Mouse (Mus musculus) forebrain, embryonic 14.5 days (tissue): ENCODE measurements around the gene Sgk1. TPM values are rescaled to one million over a fixed set of nuclear protein-coding genes. Genes with fewer than 3 reads are reported as not detected.

Source experiments
- ATAC-seq: fragments of 200-750 bp; cut with Nextera tagmentation; 2 replicates; pipeline ENCODE4 v1.8.0; 2017; ENCODE audit warnings: mild to moderate bottlenecking, moderate library complexity
- DNase-seq: peaks from one replicate; pipeline ENCODE4 v3.0.0-alpha.2; 2015; ENCODE audit warnings: low spot score
- H3K27ac ChIP-seq: fragments of 300-500 bp; sonication (generic); 2 replicates; pipeline ENCODE4 v1.5.1; 2014; ENCODE audit warnings: low read depth, mild to moderate bottlenecking, control low read depth, low read length, moderate library complexity
- H3K27me3 ChIP-seq: fragments of 300-500 bp; sonication (generic); replicated peaks from 2 replicates; pipeline ENCODE4 v1.6.1; 2014; ENCODE audit warnings: low read length, control low read depth, mixed read lengths; ENCODE audit not compliant: control insufficient read depth, insufficient read depth
- H3K36me3 ChIP-seq: fragments of 300-500 bp; sonication (generic); 2 replicates; pipeline ENCODE4 v1.6.1; 2014; ENCODE audit warnings: low read length, control low read depth; ENCODE audit not compliant: control insufficient read depth, insufficient read depth
- H3K4me1 ChIP-seq: fragments of 300-500 bp; sonication (generic); 2 replicates; pipeline ENCODE4 v1.6.1; 2014; ENCODE audit warnings: antibody characterized with exemption, low read length, control low read depth; ENCODE audit not compliant: control insufficient read depth, insufficient read depth
- H3K4me2 ChIP-seq: fragments of 300-500 bp; sonication (generic); 2 replicates; pipeline ENCODE4 v1.6.1; 2014; ENCODE audit warnings: mild to moderate bottlenecking, control low read depth, low read length
- H3K4me3 ChIP-seq: fragments of 300-500 bp; sonication (generic); 2 replicates; pipeline ENCODE4 v1.5.1; 2014; ENCODE audit warnings: low read depth, low read length, control low read depth
- H3K9ac ChIP-seq: fragments of 300-500 bp; sonication (generic); 2 replicates; pipeline ENCODE4 v1.6.1; 2014; ENCODE audit warnings: mild to moderate bottlenecking, low read length, control low read depth, moderate library complexity
- H3K9me3 ChIP-seq: fragments of 300-500 bp; sonication (generic); replicated peaks from 2 replicates; pipeline ENCODE4 v1.6.1; 2016; ENCODE audit warnings: low read length, control low read depth, mixed read lengths; ENCODE audit not compliant: control insufficient read depth
- WGBS: fragments of 180-500 bp; shearing (Covaris S2); extraction: QIAGEN DNeasy Blood & Tissue Kit; methylation state at CpG from one replicate; pipeline ENCODE4 v1.1.7; 2014; 5-methylcytosine and 5-hydroxymethylcytosine counted together
- polyA plus RNA-seq: library from polyadenylated mRNA; unstranded; fragments of >200 nt; fragmentation: Nextera tagmentation; extraction: Ambion mirVana; gene quantifications from 2 replicates; pipeline ENCODE4 v1.2.1, GENCODE M21; 2014

Sgk1 gene
- polyA plus RNA-seq, 1 experiment from 2014 or later = 26.1 TPM

GRCm38 (mm10) chr10:21980780-21981435 is 98.9 kb downstream of the Sgk1 start:
- no peak for ATAC-seq
- no peak overlapping the region for H3K4me2 ChIP-seq
- no peaks in the 10 kb centered on the region for H3K36me3 ChIP-seq
- no peak overlapping the region for H3K4me3 ChIP-seq
- no peak for DNase-seq
- no peak overlapping the region for H3K27ac ChIP-seq
- WGBS = 83% methylated on average over 6 of the region's 6 CpGs
- H3K4me1 ChIP-seq = no peaks in the 10 kb centered on the region
- no peaks in the 10 kb centered on the region for H3K27me3 ChIP-seq
- no peaks in the 10 kb centered on the region for H3K9me3 ChIP-seq
- H3K9ac ChIP-seq = no peak overlapping the region

- Histone ChIP-seq H3K27me3 (no peaks in the 10 kb centered on the region), H3K36me3 (no peaks in the 10 kb centered on the region), H3K4me3 (no peak overlapping the region), H3K4me2 (no peak overlapping the region), H3K9ac (no peak overlapping the region), H3K27ac (no peak overlapping the region), H3K4me1 (no peaks in the 10 kb centered on the region), H3K9me3 (no peaks in the 10 kb centered on the region)
- no peak for DNase-seq
- no peak for ATAC-seq
- WGBS = 85% methylated on average over 2 of the region's 2 CpGs
Measured at GRCm38 (mm10) chr10:21982303-21982702, 100.3 kb downstream of the Sgk1 start.

- H3K9me3 ChIP-seq = no peaks in the 10 kb centered on the region
- peaks cover 14% of the 10 kb centered on the region for H3K27me3 ChIP-seq
- DNase-seq (no peak), ATAC-seq (no peak)
- H3K27ac ChIP-seq = no peak overlapping the region
- H3K4me2 ChIP-seq = no peak overlapping the region
- no peak overlapping the region for H3K9ac ChIP-seq
- peaks cover 6% of the 10 kb centered on the region for H3K4me1 ChIP-seq
- H3K36me3 ChIP-seq = no peaks in the 10 kb centered on the region
- no peak overlapping the region for H3K4me3 ChIP-seq
- WGBS = 87% methylated on average over 5 of the region's 5 CpGs
Measured at GRCm38 (mm10) chr10:21988489-21988888, 106.5 kb downstream of the Sgk1 start.

GRCm38 (mm10) chr10:21991351-21991840 is 109.4 kb downstream of the Sgk1 start:
- Histone ChIP-seq H3K9ac (no peak overlapping the region), H3K27ac (no peak overlapping the region), H3K27me3 (peaks cover 14% of the 10 kb centered on the region), H3K4me3 (peak overlapping the region; percentile 9; the same call in 1 of the 2 replicates), H3K4me2 (peak overlapping the region; percentile 37), H3K36me3 (no peaks in the 10 kb centered on the region), H3K4me1 (peaks cover 8% of the 10 kb centered on the region), H3K9me3 (no peaks in the 10 kb centered on the region)
- 13% methylated on average over 17 of the region's 17 CpGs for WGBS
- DNase-seq = peak; percentile 87
- ATAC-seq = no peak

GRCm38 (mm10) chr10:21991986-21992833 is 110.2 kb downstream of the Sgk1 start:
- H3K9ac ChIP-seq = no peak overlapping the region
- peak overlapping the region; percentile 95 for H3K4me2 ChIP-seq
- 0 out of 2 replicates have a peak overlapping the region, but pooled peaks have one; percentile 70 for H3K4me3 ChIP-seq
- no peak overlapping the region for H3K27ac ChIP-seq
- H3K9me3 ChIP-seq = no peaks in the 10 kb centered on the region
- peaks cover 14% of the 10 kb centered on the region for H3K27me3 ChIP-seq
- peaks cover 5% of the 10 kb centered on the region; the same call in 1 of the 2 replicates for H3K36me3 ChIP-seq
- 15% methylated on average over 17 of the region's 17 CpGs for WGBS
- H3K4me1 ChIP-seq = peaks cover 8% of the 10 kb centered on the region
- no peak for ATAC-seq
- no peak for DNase-seq

GRCm38 (mm10) chr10:21992834-21993514 is 111.0 kb downstream of the Sgk1 start:
- Histone ChIP-seq H3K36me3 (peaks cover 6% of the 10 kb centered on the region; the same call in 1 of the 2 replicates), H3K4me1 (peaks cover 8% of the 10 kb centered on the region), H3K9ac (no peak overlapping the region; the same call in 1 of the 2 replicates), H3K27me3 (peaks cover 14% of the 10 kb centered on the region), H3K9me3 (no peaks in the 10 kb centered on the region), H3K27ac (no peak overlapping the region), H3K4me2 (peak overlapping the region; percentile 95), H3K4me3 (peak overlapping the region; percentile 70)
- WGBS = under 1% methylated on average over 30 of the region's 30 CpGs
- DNase-seq = peak; percentile 80
- peak; percentile 15; the same call in 1 of the 2 replicates for ATAC-seq

DNA sequence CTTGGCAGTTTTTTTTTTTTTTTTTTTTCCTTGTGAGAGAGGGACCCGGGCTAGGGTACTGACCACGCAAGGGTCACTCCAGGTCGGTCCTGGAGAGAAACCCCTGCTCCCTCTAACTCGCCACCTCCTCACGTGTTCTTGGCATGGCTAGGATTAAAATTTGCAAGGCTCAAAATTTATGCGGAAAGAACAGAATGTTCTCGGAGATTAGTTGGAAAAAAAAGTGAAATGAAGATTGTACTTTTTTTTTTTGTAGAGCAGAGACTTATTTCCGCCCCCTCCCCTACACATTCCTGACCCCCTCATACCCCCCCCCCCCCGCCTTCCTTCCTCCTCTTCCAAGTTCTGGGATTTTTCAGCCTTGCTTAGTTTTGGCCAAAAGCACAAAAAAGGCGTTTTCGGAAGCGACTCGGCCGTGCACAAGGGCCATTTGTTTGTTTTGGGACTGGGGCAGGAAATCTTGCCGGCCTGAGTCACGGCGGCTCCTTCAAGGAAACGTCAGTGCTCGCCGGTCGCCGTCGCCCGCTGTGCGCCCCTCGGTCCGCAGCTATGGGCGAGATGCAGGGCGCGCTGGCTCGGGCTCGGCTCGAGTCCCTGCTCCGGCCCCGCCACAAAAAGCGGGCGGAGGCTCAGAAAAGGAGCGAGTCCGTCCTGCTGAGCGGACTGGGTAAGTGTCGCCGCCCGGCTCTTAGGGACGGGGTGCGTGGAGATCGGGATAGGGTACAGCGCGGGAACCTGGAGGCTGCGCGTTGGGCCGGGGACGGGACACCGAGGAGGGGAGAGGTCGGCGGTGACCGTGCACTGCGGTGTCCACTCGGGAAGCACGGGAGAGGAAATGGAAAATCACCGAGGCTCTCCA is 111.8 kb downstream of the Sgk1 start:
- Histone ChIP-seq H3K27me3 (peaks cover 14% of the 10 kb centered on the region), H3K4me3 (peak overlapping the region; percentile 70), H3K36me3 (peaks cover 6% of the 10 kb centered on the region; the same call in 1 of the 2 replicates), H3K27ac (peak overlapping the region; percentile 63; the same call in 1 of the 2 replicates), H3K4me2 (peak overlapping the region; percentile 95), H3K9me3 (no peaks in the 10 kb centered on the region), H3K9ac (peak overlapping the region; percentile 58), H3K4me1 (peaks cover 8% of the 10 kb centered on the region)
- WGBS = under 1% methylated on average over 57 of the region's 60 CpGs
- DNase-seq (peak; percentile 49), ATAC-seq (peak; percentile 65)

- peak overlapping the region; percentile 95 for H3K4me2 ChIP-seq
- H3K27me3 ChIP-seq = peaks cover 14% of the 10 kb centered on the region
- peak; percentile 97 for ATAC-seq
- H3K4me1 ChIP-seq = peaks cover 8% of the 10 kb centered on the region
- H3K36me3 ChIP-seq = peaks cover 6% of the 10 kb centered on the region; the same call in 1 of the 2 replicates
- H3K9me3 ChIP-seq = no peaks in the 10 kb centered on the region
- H3K27ac ChIP-seq = 0 out of 2 replicates have a peak overlapping the region, but pooled peaks have one; percentile 63
- WGBS = 0% methylated on average over 40 of the region's 40 CpGs
- DNase-seq = peak; percentile 95
- H3K4me3 ChIP-seq = peak overlapping the region; percentile 70
- peak overlapping the region; percentile 58 for H3K9ac ChIP-seq
Measured at GRCm38 (mm10) chr10:21994431-21994914, 112.5 kb downstream of the Sgk1 start.
